Mouse (Mus musculus) gastrocnemius, postnatal 10 days (tissue): ENCODE measurements around the gene P2ry6. TPM values are rescaled to one million over a fixed set of nuclear protein-coding genes. Genes with fewer than 3 reads are reported as not detected.

ENCODE experiments used
- DNase-seq: peaks from one replicate; pipeline ENCODE4 v3.0.0; 2021; ENCODE audit warnings: mixed read lengths
- total RNA-seq, 2 experiments: library from RNA; stranded (reverse); gene quantifications; 2 replicates each; pipeline ENCODE4 v1.2.3; 2021

Gene P2ry6
- total RNA-seq, 2 experiments from 2014 or later = 2.3 to 4.0 TPM

DNA sequence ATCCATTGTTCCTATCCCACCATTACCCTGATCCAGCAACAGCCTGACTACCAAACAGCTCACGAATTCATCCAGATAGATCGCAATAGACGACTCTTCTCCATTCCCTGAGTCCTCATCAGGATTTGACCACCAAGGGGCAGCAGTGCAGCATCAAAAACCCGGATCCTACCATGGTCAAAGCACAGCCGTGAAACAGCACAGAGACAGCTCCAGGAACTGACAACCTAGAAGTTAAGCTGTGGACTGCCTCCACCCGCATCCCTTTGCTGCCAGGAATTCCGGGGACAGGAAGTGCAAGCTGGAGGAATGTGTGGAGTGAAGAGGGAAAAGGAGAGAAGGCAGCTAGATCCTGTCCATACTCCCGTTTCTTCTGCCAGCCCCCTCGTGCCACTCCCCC, 13.6 kb upstream of the P2ry6 start:
- DNase-seq = peak; percentile 70

- no peak for DNase-seq
Measured at GRCm38 (mm10) chr7:100984452-100985395, 10.3 kb upstream of the P2ry6 start.

DNA sequence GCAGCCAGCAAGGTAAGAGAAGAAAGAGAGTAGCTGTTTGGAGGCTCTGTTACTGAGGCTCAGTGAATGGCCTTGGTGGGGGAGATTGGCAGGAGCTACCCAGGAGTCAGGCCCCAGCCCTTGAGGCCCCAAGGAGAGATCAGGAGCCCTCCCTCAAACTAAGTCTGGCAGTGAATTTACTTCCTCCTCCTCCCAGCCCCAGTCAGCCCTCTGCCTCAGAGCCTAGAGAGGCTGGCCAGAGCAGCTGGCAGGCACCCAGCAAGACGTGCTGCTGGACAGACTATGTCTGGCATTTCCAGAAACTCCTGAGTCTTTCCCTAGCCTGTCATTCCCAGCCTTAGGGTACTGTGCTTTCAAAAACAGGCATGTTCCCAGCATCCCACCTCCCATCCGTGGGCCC, 4.7 kb upstream of the P2ry6 start:
- peak; percentile 82 for DNase-seq

DNA sequence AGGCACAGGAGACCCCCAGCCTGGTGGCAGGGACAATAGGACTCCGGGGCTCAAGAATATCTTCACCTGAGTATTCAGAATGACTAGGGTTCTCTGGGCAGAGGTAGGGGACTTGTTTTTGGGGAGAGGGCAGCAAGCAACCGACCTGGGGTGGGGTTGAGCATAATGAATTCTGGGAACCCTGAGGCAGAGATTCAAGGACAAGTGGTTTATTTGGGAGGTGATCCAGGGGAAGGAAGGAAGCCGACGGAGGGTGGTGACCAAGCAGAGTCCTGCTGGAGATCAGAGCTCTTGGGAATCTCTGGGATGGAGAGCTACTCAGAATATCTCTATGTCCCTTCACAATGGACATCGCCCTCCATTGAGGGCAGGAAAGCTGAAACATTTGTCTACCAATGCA, 3.7 kb upstream of the P2ry6 start:
- DNase-seq = no peak

GRCm38 (mm10) chr7:100972875-100973274, 1.6 kb downstream of the P2ry6 start:
- DNase-seq = no peak

- no peak for DNase-seq
Measured at GRCm38 (mm10) chr7:100968874-100969659, 5.4 kb downstream of the P2ry6 start.

DNA sequence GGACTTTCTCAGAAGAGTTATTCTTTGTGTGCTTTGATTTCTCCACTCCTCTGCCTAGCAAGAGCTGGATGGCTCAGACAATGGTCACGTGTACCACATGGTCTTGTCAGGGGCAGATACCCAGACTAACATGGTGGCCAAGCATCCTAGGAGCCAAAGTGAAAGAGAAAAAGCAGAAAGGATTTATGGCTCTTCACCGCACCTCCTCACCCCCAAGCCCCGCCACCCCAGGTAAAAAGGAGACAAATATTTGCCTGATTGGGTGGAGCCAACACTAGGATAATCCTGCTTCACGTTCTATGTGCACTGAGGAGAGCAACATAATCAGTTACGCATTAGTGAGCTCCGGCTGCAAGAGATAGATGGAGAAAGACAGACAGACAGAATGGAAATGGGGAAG, 6.1 kb downstream of the P2ry6 start:
- DNase-seq = no peak

- peak; percentile 2 for DNase-seq
Measured at GRCm38 (mm10) chr7:100967850-100968249, 6.6 kb downstream of the P2ry6 start.

DNA sequence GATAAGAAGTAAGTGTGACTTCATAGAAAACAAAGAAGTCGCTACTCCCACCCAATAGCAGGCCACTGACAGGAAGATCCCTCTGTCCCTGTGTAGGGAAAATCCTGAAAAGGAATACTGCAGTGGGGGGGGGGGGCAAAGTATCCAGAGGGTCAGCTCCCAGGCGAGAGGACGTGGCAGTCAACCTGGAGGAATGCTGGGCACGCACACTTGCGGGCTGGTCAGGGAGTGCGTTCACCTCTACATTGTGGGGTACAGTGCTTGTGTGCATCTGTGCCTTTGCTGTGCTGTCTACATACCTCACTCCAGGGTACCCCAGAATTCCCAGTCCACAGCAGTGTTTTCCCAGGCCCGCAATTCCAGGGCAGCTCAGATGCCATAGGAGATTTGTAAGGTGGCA, 8.4 kb downstream of the P2ry6 start:
- DNase-seq = peak; percentile 7

DNA sequence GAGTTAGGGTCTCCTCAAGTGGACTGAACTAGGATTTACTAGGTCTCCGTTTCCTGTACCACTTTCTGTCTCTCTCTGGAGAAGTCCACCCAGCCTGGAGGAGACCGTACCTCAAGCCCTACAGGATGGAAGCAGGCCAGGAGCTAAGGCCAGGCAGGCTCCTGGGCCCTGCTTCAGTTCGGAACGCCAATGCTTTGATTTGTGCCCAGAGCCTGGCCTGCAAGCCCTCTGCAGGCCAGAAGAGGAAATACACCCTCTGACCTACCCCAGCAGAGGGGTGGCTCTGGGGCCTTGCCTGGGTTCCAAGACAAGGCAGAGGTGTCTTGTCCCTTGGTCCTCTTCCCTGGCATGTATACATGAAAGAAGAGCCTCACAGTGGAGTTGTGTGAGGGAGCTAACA, 9.4 kb downstream of the P2ry6 start:
- DNase-seq = peak; percentile 45

GRCm38 (mm10) chr7:100964242-100964641, 10.2 kb downstream of the P2ry6 start:
- no peak for DNase-seq

DNA sequence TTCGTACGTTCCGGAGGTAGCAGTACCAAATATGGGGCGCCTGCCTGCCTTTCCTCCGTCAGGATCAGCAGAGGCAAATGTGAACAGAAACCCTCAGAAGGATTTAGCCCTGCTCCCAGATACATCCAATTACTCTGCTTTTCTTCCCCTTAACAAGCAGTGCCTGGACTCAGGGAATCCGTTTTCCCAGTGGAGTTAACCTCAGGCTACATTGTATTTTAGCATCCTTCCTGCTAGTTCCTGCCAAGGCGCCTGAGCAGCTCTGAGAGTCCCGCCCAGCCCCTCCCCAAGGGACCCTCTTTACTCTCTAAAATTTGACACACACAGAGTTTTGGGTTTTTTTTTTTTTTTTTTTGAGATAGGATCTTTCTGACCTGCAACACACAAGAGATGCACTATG, 11.1 kb downstream of the P2ry6 start:
- DNase-seq = no peak

- DNase-seq = no peak
Measured at GRCm38 (mm10) chr7:100961146-100961545, 13.3 kb downstream of the P2ry6 start.

- no peak for DNase-seq
Measured at GRCm38 (mm10) chr7:100960462-100960861, 14.0 kb downstream of the P2ry6 start.

GRCm38 (mm10) chr7:100958426-100958825, 16.0 kb downstream of the P2ry6 start:
- DNase-seq = no peak

DNA sequence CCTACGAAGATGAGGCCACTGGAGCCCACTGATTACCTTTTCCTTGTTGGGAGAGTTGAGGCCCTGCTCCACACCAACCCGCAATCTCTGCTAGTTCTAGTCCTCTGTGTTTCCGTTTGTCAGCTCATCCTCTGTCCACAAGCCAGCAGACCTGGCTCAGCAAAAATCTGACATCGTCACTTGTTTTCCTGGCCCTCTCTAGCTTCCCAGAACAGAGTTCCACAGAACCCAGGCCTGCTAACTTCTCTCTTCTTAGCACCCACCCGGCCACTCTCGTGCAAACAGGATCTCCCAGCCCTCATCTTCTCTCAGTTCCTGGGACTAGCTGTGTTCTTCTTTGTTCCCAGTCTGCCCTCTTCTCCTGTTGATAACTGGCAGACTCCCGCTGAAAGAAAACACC, 21.8 kb downstream of the P2ry6 start:
- no peak for DNase-seq

DNA sequence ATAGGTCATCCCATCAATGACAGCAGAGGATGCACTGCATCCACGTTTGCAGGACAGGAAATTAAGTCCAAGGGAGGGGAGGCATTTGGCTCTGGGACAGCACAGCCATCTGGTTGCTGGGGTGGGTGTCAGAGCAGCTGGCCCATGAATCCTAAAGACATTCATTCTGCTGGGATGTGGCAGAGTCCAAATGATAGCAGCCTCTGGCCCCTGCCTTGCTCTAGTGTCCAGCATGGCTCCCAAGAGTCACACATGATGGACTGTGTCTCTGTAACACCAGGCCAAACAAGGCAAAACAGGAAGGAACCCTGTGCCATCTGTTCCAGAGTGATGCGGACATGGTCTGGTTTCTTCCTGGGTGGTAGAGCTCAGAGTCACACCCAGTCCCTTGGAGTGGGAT, 22.5 kb downstream of the P2ry6 start:
- DNase-seq = peak; percentile 15

DNA sequence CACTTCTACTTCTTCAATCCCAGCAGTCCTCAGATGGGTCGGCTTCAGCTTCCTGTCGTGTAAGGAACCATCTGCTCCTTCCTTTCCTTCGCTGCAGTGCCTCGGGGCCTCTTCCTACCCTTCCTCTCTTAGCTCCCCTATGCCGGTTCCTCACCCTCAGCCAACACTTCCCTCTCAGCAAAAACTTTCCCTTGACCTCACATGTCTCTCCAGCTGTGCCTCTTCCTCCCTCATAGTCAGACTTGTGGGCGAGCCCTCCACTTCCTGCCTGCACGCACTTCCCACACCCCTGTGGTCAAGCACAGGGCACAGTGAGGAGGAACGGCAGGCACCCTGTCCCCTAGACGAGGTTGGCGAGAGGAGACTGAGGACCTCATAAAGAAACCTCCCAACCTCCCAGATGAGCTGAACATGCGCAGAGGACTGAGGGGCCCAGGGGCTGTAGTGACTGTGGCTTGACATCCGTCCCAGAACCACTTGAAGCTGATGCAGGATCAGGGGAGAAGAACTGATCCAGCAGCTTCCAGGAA, 23.9 kb downstream of the P2ry6 start:
- no peak for DNase-seq

DNA sequence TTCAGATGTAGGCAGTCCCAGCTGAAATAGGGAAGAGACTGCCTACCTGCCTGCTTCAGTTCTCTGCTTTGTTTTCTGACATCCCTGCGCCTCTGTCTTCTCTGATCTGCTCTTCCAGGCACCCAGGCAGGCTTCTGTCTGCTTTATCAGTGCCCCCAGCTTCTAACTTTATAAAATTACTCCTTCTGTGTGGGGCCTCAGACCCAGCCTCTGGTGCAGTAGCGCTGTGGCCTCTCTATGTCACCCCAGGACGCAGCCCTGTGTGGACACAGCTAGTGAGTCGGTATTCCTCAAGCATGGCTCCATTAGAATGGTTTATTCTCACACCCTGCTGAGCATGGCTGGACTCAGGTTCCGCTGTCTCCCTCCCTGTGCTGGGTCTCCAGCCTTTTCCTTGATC, 24.4 kb downstream of the P2ry6 start:
- no peak for DNase-seq

DNA sequence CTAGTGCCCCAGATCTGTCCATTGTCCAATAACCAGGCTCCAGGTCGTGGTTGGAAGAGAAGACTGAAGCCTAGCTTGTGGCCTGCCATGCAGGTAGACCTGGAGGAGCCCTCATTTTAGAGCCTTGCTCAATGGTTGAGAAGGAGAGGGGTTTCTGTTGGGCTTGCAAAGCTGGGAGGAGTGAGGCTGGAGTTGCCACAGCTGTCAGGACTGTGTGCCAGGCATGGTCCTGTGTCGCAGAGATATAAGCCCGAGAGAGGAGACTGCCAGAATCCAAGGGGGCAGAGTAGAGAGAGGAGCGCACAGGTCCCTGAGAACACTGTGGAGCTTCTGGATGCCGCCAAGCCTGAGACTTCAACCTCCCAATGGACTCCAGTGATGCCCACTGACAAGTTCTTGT, 29.7 kb downstream of the P2ry6 start:
- DNase-seq = no peak

GRCm38 (mm10) chr7:100944306-100944705, 30.1 kb downstream of the P2ry6 start:
- no peak for DNase-seq

DNA sequence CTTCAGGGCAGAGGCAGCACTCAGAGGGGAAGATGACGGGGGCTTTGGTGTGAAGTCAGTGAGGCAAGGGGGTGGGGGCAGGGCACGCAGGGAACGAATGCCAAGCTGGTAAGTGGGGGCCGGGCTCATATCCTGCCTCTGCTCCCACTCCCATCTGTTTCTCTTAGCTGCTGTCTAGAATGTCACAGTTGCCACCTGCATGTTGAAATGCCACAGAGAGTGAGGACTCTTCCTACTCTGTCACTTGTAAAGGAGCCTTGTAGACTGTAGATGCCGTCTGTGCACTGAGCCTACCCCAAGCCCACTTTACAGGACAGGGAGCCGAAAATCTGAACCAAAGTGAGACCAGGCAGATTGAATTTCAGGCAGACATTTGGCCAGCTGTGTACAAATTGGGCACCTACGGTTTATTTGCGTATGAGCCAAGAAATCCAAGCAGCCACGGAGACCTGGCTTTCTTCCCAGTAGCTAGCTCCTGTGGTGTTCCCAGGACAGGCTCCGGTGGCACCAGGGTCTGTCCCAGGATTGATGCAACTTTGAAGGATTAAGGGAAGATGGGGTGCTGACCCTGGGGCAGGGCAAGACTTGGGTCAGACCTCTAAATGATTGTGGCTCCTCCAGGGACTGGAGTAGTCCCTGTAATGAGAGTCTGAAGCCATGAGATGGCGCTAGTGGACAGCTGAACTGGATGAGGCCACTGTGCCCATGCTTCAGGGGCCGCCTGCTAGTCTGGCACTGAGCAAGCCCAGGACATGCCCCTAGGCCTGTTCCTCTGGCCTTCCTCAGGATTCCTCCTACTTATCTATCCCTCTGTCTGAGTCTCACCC, 31.4 kb downstream of the P2ry6 start:
- DNase-seq = peak; percentile 70
